Mouse (Mus musculus): ENCODE measurements around the gene Ap2a1. TPM values are rescaled to one million over a fixed set of nuclear protein-coding genes. Genes with fewer than 3 reads are reported as not detected.
A peak's percentile ranks its signal among the peaks of the same experiment; 100 is the strongest.

Gene Ap2a1
- polyA plus RNA-seq, 1 experiment from 2014 or later: 70.1 TPM

DNA sequence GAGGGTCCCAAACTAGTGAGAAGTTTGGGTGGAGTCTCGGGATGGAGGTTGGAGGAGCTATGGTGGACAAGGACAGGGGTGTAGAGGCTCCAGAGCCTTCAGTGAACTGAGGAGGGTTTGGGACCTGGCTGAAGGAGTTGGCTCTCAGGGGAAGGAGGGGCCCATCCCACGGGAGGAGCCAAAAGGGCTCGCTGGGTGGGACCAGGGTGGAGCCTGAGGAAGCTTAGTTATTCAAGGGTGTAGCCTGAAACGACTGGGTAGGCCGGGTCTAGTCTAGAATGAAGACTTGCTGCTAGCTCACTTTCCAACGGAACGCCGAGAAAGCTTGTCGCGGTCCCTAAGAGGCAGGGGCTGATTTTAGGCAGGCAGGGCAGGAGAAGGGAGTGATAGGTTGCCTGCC, 22.7 kb upstream of the Ap2a1 start:
- WGBS: 2% methylated on average over 10 of the region's 10 CpGs
- peak; percentile 66 for DNase-seq (ENCODE audit: low spot score)
- Histone ChIP-seq H3K4me3 (ENCODE audit: low read depth, low read length) (peak overlapping the region; percentile 44), H3K4me1 (ENCODE audit: control insufficient read depth, insufficient read depth, low read length) (peaks cover 6% of the 10 kb centered on the region; the same call in 1 of the 2 replicates), H3K36me3 (replicated peaks; ENCODE audit: control insufficient read depth, insufficient read depth, low read depth, low read length) (no peaks in the 10 kb centered on the region), H3K27me3 (ENCODE audit: control insufficient read depth, insufficient read depth, low read length) (peaks cover 15% of the 10 kb centered on the region), H3K9ac (replicated peaks; ENCODE audit: low read length) (peak overlapping the region; percentile 60), H3K9me3 (replicated peaks; ENCODE audit: control insufficient read depth, low read length) (no peaks in the 10 kb centered on the region), H3K4me2 (ENCODE audit: low read depth, low read length) (peak overlapping the region; percentile 79), H3K27ac (replicated peaks; ENCODE audit: low read depth, low read length) (no peak overlapping the region)
- 0 out of 2 replicates have a peak, but pooled peaks have one; percentile 20 for ATAC-seq (replicated peaks; ENCODE audit: insufficient number of reproducible peaks, low FRiP score, low TSS enrichment, low read depth)

DNA sequence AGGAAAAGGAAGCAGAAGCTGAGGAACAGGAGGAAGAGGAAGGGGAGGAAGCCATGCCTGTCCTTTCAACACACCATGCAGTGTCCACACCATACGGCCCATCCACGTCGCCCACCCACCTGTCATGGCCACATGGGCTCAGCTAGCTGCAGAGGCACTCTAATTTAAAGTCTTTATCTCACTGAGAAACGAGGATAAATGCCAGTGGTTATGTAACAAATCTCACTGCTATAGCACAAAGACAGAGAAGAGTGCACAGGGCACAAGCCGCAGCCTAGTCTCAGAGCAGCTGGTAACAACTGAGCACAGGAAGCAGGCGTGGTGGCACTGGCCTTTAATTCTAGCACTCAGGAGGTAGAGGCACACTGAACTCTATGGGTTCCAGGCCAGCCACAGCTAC, 20.6 kb upstream of the Ap2a1 start:
- ATAC-seq (replicated peaks; ENCODE audit: insufficient number of reproducible peaks, low FRiP score, low TSS enrichment, low read depth): no peak
- H3K27ac ChIP-seq (replicated peaks; ENCODE audit: low read depth, low read length): no peak overlapping the region

GRCm38 (mm10) chr7:44942904-44943303, 13.6 kb upstream of the Ap2a1 start, which contains the start of gene Tsks:
TSS of gene Tsks (plus strand) at chr7:44943204.
- Histone ChIP-seq H3K4me3 (ENCODE audit: low read depth, low read length) (no peak within 1 kb of the TSS), H3K36me3 (replicated peaks; ENCODE audit: control insufficient read depth, insufficient read depth, low read depth, low read length) (no peaks in the 10 kb centered on the region), H3K4me1 (ENCODE audit: control insufficient read depth, insufficient read depth, low read length) (no peaks in the 10 kb centered on the region), H3K9ac (replicated peaks; ENCODE audit: low read length) (no peak within 1 kb of the TSS), H3K9me3 (replicated peaks; ENCODE audit: control insufficient read depth, low read length) (no peaks in the 10 kb centered on the region), H3K27me3 (ENCODE audit: control insufficient read depth, insufficient read depth, low read length) (no peaks in the 10 kb centered on the region), H3K4me2 (ENCODE audit: low read depth, low read length) (no peak within 1 kb of the TSS), H3K27ac (replicated peaks; ENCODE audit: low read depth, low read length) (no peak within 1 kb of the TSS)
- WGBS: 85% methylated on average over 7 of the region's 7 CpGs
- ATAC-seq (replicated peaks; ENCODE audit: insufficient number of reproducible peaks, low FRiP score, low TSS enrichment, low read depth) (no peak), DNase-seq (ENCODE audit: low spot score) (no peak)

More for the DNA sequence above, 20.6 kb upstream of the Ap2a1 start:
- peaks cover 15% of the 10 kb centered on the region for H3K27me3 ChIP-seq (ENCODE audit: control insufficient read depth, insufficient read depth, low read length)
- WGBS: 78% methylated on average over 6 of the region's 6 CpGs
- peaks cover 6% of the 10 kb centered on the region; the same call in 1 of the 2 replicates for H3K4me1 ChIP-seq (ENCODE audit: control insufficient read depth, insufficient read depth, low read length)
- no peak for DNase-seq (ENCODE audit: low spot score)
- H3K9me3 ChIP-seq (replicated peaks; ENCODE audit: control insufficient read depth, low read length): no peaks in the 10 kb centered on the region
- H3K4me2 ChIP-seq (ENCODE audit: low read depth, low read length): no peak overlapping the region
- H3K4me3 ChIP-seq (ENCODE audit: low read depth, low read length): no peak overlapping the region
- no peak overlapping the region for H3K9ac ChIP-seq (replicated peaks; ENCODE audit: low read length)
- no peaks in the 10 kb centered on the region for H3K36me3 ChIP-seq (replicated peaks; ENCODE audit: control insufficient read depth, insufficient read depth, low read depth, low read length)

DNA sequence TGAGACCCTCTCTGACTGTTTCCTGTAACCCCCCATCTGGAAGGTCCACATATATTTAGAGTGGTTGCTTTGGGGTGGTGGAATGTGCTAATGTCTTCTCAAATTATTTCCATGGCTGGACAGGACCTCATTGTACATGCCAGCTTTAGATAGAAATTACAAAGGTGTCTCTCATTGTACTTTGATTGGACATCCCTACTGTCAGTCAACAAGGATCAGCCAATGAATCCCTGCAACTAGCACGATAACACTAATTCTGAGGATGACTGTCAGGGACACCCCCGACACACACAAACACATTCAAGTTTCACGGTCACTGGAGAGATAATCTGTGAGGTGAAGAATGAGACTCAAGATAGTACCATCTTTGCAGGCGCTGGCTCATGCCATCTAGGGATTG, 9.4 kb upstream of the Ap2a1 start:
- no peak overlapping the region for H3K27ac ChIP-seq (replicated peaks; ENCODE audit: low read depth, low read length)
- no peaks in the 10 kb centered on the region for H3K27me3 ChIP-seq (ENCODE audit: control insufficient read depth, insufficient read depth, low read length)
- DNase-seq (ENCODE audit: low spot score): no peak
- WGBS: 88% methylated on average over 4 of the region's 4 CpGs
- ATAC-seq (replicated peaks; ENCODE audit: insufficient number of reproducible peaks, low FRiP score, low TSS enrichment, low read depth): no peak
- no peaks in the 10 kb centered on the region for H3K36me3 ChIP-seq (replicated peaks; ENCODE audit: control insufficient read depth, insufficient read depth, low read depth, low read length)
- no peak overlapping the region for H3K9ac ChIP-seq (replicated peaks; ENCODE audit: low read length)
- H3K4me3 ChIP-seq (ENCODE audit: low read depth, low read length): no peak overlapping the region
- H3K4me1 ChIP-seq (ENCODE audit: control insufficient read depth, insufficient read depth, low read length): no peaks in the 10 kb centered on the region
- H3K4me2 ChIP-seq (ENCODE audit: low read depth, low read length): no peak overlapping the region
- H3K9me3 ChIP-seq (replicated peaks; ENCODE audit: control insufficient read depth, low read length): no peaks in the 10 kb centered on the region; the same call in 1 of the 2 replicates

GRCm38 (mm10) chr7:44928570-44928969, 726 bp downstream of the Ap2a1 start:
- Histone ChIP-seq H3K4me2 (ENCODE audit: low read depth, low read length) (peak overlapping the region; percentile 49), H3K27me3 (ENCODE audit: control insufficient read depth, insufficient read depth, low read length) (no peaks in the 10 kb centered on the region), H3K4me1 (ENCODE audit: control insufficient read depth, insufficient read depth, low read length) (no peaks in the 10 kb centered on the region), H3K27ac (replicated peaks; ENCODE audit: low read depth, low read length) (no peak overlapping the region), H3K9me3 (replicated peaks; ENCODE audit: control insufficient read depth, low read length) (no peaks in the 10 kb centered on the region), H3K36me3 (replicated peaks; ENCODE audit: control insufficient read depth, insufficient read depth, low read depth, low read length) (no peaks in the 10 kb centered on the region; the same call in 1 of the 2 replicates), H3K4me3 (ENCODE audit: low read depth, low read length) (peak overlapping the region; percentile 97), H3K9ac (replicated peaks; ENCODE audit: low read length) (peak overlapping the region; percentile 89)
- no peak for ATAC-seq (replicated peaks; ENCODE audit: insufficient number of reproducible peaks, low FRiP score, low TSS enrichment, low read depth)
- WGBS: 0% methylated on average over 1 of the region's 1 CpGs
- no peak for DNase-seq (ENCODE audit: low spot score)

DNA sequence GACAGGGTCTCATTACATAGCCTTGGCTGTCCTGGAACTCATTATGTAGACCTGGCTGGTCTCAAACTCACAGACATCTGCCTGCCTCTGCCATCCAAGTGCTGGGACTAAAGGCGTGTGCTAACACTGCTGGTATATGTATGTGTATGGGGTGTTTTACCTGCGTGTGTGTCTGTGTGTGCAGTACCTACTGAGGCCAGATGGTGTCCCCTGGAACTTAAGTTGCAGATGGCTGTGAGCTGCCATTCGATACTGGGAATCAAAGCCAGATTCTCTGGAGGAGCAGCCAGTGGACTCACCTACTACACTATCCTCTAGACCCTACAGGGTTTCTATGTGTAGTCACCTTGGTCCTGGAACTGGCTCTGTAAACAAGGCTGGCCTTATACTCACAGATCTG, 3.8 kb downstream of the Ap2a1 start:
- H3K27ac ChIP-seq (replicated peaks; ENCODE audit: low read depth, low read length): no peak overlapping the region
- ATAC-seq (replicated peaks; ENCODE audit: insufficient number of reproducible peaks, low FRiP score, low TSS enrichment, low read depth) (no peak), DNase-seq (ENCODE audit: low spot score) (peak; percentile 54)
- no peaks in the 10 kb centered on the region for H3K27me3 ChIP-seq (ENCODE audit: control insufficient read depth, insufficient read depth, low read length)
- H3K9me3 ChIP-seq (replicated peaks; ENCODE audit: control insufficient read depth, low read length): no peaks in the 10 kb centered on the region
- no peak overlapping the region for H3K4me2 ChIP-seq (ENCODE audit: low read depth, low read length)
- 71% methylated on average over 3 of the region's 3 CpGs for WGBS
- H3K36me3 ChIP-seq (replicated peaks; ENCODE audit: control insufficient read depth, insufficient read depth, low read depth, low read length): no peaks in the 10 kb centered on the region; the same call in 1 of the 2 replicates
- no peak overlapping the region for H3K9ac ChIP-seq (replicated peaks; ENCODE audit: low read length)
- H3K4me3 ChIP-seq (ENCODE audit: low read depth, low read length): no peak overlapping the region
- no peaks in the 10 kb centered on the region for H3K4me1 ChIP-seq (ENCODE audit: control insufficient read depth, insufficient read depth, low read length)

DNA sequence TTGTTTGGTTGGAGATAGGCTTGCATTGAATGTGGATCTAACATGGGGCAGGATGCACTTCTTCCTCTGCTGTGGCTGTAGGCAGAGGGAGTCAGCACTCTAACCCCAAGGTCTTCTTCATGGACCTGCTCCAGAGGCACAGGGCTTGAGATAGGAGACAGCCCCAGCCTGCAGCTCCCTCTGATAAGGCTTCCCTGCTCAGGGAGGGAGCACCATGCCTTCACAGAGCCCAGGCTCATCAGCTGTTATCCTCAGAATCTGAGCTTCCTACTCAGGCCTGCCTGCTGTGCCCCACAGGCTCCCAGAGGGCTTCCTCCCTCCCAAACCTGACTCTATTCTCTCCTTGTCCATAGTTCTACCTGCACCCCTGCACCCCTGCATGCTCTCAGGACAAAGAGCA, 6.8 kb downstream of the Ap2a1 start:
- ATAC-seq (replicated peaks; ENCODE audit: insufficient number of reproducible peaks, low FRiP score, low TSS enrichment, low read depth): no peak
- no peaks in the 10 kb centered on the region; the same call in 1 of the 2 replicates for H3K36me3 ChIP-seq (replicated peaks; ENCODE audit: control insufficient read depth, insufficient read depth, low read depth, low read length)
- H3K27me3 ChIP-seq (ENCODE audit: control insufficient read depth, insufficient read depth, low read length): no peaks in the 10 kb centered on the region
- DNase-seq (ENCODE audit: low spot score): no peak
- no peaks in the 10 kb centered on the region for H3K4me1 ChIP-seq (ENCODE audit: control insufficient read depth, insufficient read depth, low read length)
- no peak overlapping the region for H3K9ac ChIP-seq (replicated peaks; ENCODE audit: low read length)
- H3K27ac ChIP-seq (replicated peaks; ENCODE audit: low read depth, low read length): no peak overlapping the region
- H3K4me2 ChIP-seq (ENCODE audit: low read depth, low read length): no peak overlapping the region
- no peak overlapping the region for H3K4me3 ChIP-seq (ENCODE audit: low read depth, low read length)
- no peaks in the 10 kb centered on the region for H3K9me3 ChIP-seq (replicated peaks; ENCODE audit: control insufficient read depth, low read length)

DNA sequence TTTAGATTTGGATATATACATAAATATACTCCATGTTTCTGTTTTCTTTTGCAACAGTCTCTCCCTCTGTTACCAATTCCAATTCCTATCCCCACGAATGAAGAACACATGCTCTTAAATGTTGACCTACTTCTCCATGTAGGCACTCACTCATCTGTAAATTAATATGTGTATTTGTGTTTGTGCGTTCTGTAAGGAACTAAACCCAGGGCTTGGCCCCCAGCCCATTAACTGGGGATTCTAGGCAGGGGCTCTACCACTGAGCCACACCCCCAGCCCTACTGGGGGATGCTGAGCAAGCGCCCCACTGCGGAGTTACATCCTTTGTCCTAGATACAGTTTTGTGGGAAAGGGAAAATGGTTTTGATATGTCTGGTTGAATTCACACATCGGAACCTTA, 10.2 kb downstream of the Ap2a1 start:
- no peak overlapping the region for H3K4me3 ChIP-seq (ENCODE audit: low read depth, low read length)
- H3K4me1 ChIP-seq (ENCODE audit: control insufficient read depth, insufficient read depth, low read length): no peaks in the 10 kb centered on the region
- H3K9ac ChIP-seq (replicated peaks; ENCODE audit: low read length): no peak overlapping the region
- no peaks in the 10 kb centered on the region; the same call in 1 of the 2 replicates for H3K36me3 ChIP-seq (replicated peaks; ENCODE audit: control insufficient read depth, insufficient read depth, low read depth, low read length)
- DNase-seq (ENCODE audit: low spot score) (no peak), ATAC-seq (replicated peaks; ENCODE audit: insufficient number of reproducible peaks, low FRiP score, low TSS enrichment, low read depth) (no peak)
- no peaks in the 10 kb centered on the region for H3K27me3 ChIP-seq (ENCODE audit: control insufficient read depth, insufficient read depth, low read length)
- no peak overlapping the region for H3K4me2 ChIP-seq (ENCODE audit: low read depth, low read length)
- no peak overlapping the region for H3K27ac ChIP-seq (replicated peaks; ENCODE audit: low read depth, low read length)
- WGBS: 88% methylated on average over 5 of the region's 5 CpGs
- no peaks in the 10 kb centered on the region for H3K9me3 ChIP-seq (replicated peaks; ENCODE audit: control insufficient read depth, low read length)

Measured in embryonic facial prominence, embryonic 11.5 days (tissue).